Mouse (Mus musculus) thymus, postnatal 14 days (tissue): Measurements from ENCODE around the gene Gpr162.

ENCODE experiments used
- DNase-seq: peaks from one replicate; pipeline ENCODE4 v3.0.0; 2021

Gpr162 gene

GRCm38 (mm10) chr6:124809775-124810538 lies 53.8 kb downstream of the Gpr162 start:
- no peak for DNase-seq

DNA sequence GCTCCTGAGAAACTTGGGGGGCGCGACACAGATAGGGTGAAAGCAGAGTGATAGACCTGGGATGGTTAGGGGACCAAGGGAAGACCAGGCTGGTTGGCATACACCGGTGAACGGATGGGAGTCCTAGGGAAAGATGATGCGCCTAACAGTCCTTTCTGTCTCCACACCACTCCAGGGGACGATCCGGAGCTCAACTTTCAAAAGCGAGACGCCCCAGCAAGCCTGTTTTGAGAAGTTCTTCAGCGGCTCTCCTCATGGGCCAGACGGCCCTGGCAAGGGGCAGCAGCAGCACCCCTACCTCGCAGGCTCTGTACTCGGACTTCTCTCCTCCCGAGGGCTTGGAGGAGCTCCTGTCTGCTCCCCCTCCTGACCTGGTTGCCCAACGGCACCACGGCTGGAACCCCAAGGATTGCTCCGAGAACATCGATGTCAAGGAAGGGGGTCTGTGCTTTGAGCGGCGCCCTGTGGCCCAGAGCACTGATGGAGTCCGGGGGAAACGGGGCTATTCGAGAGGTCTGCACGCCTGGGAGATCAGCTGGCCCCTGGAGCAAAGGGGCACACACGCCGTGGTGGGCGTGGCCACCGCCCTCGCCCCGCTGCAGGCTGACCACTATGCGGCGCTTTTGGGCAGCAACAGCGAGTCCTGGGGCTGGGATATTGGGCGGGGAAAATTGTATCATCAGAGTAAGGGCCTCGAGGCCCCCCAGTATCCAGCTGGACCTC lies 54.6 kb downstream of the Gpr162 start:
- DNase-seq = peak; percentile 73
